Mouse (Mus musculus): Measurements from ENCODE around the gene Knstrn.

- TF ChIP-seq USF2 (IDR thresholded peaks at IDR 0.05; ENCODE audit: borderline replicate concordance in 1 of 2, insufficient read depth in 1 of 2, low read depth in 1 of 2, low read length in 2 of 2) (no peak), CTCF (IDR thresholded peaks at IDR 0.05 in 2 of 3, conservative IDR thresholded peaks at IDR 0.05 in 1 of 3; ENCODE audit: control insufficient read depth in 1 of 3, insufficient read depth in 1 of 3, low read depth in 2 of 3, low read length in 3 of 3, poor library complexity in 1 of 3, severe bottlenecking in 1 of 3) (no peak), EP300 (IDR thresholded peaks at IDR 0.05; ENCODE audit: low read depth in 1 of 2, low read length in 2 of 2) (peak in 1 of 2 experiments; percentile 40; a peak in 1 of 4 replicates)
These were observed 8.0 kb upstream of the Knstrn start for GRCm38 (mm10) chr2:118805756-118806155.

Measured in MEL (cell line).